Comparison of ENCODE assay signal across 25 mouse cellular contexts in genomic region chr9:110947900-110948299, GRCm38 (mm10). TPM values are rescaled to one million over a fixed set of nuclear protein-coding genes. Genes with fewer than 3 reads are reported as not detected.
DNase-seq lines count a peak whose midpoint lies in the region; ATAC-seq lines count a peak whose summit lies in the region.
"Had no signal": no experiment of that assay in that cellular context is flagged by ENCODE, and none has a peak within 500 bp of the region (broad histone marks: within the 10 kb centered on the region; RNA-seq: fewer than 3 reads in every experiment).

No protein-coding gene starts in this region.

- H3K9me3 ChIP-seq in forebrain, embryonic 10.5 days, result no peaks in the 10 kb centered on the region
- H3K9me3 ChIP-seq in forebrain, embryonic 14.5 days (replicated peaks; ENCODE audit: control insufficient read depth, low read length), result no peaks in the 10 kb centered on the region
- H3K9me3 ChIP-seq in midbrain, embryonic 11.5 days (ENCODE audit: control insufficient read depth, low read length), result no peaks in the 10 kb centered on the region
- no peaks in the 10 kb centered on the region for H3K9me3 ChIP-seq in midbrain, embryonic 16.5 days (replicated peaks; ENCODE audit: control insufficient read depth, low read length, poor library complexity, severe bottlenecking)
- H3K9me3 ChIP-seq: embryonic facial prominence, embryonic 13.5 days; G1E; heart, embryonic 12.5 days; hindbrain, embryonic 10.5 days; intestine, embryonic 15.5 days had no signal

- no peak overlapping the region for H3K9ac ChIP-seq in forebrain, embryonic 14.5 days (ENCODE audit: low read length)
- H3K9ac ChIP-seq in midbrain, embryonic 11.5 days (ENCODE audit: low read length), result no peak overlapping the region
- H3K9ac ChIP-seq in midbrain, embryonic 16.5 days (ENCODE audit: low read depth, low read length), result no peak overlapping the region
- H3K9ac ChIP-seq: embryonic facial prominence, embryonic 13.5 days; heart, embryonic 12.5 days; hindbrain, embryonic 14.5 days; intestine, embryonic 15.5 days had no signal

- ATAC-seq in forebrain, embryonic 14.5 days, result no peak
- no peak for ATAC-seq in midbrain, embryonic 11.5 days (ENCODE audit: low FRiP score)
- no peak for ATAC-seq in midbrain, embryonic 16.5 days
- ATAC-seq: CD4-positive, CD25-positive, alpha-beta regulatory T cell, adult 4 months; forebrain, embryonic 16.5 days; intestine, embryonic 15.5 days had no signal

- no peak overlapping the region for H3K4me2 ChIP-seq in forebrain, embryonic 14.5 days (ENCODE audit: low read length)
- H3K4me2 ChIP-seq in midbrain, embryonic 11.5 days, result no peak overlapping the region
- no peak overlapping the region for H3K4me2 ChIP-seq in midbrain, embryonic 16.5 days (ENCODE audit: low read length)
- H3K4me2 ChIP-seq: embryonic facial prominence, embryonic 13.5 days; heart, embryonic 12.5 days; hindbrain, embryonic 14.5 days; intestine, embryonic 15.5 days had no signal

- H3K4me3 ChIP-seq in forebrain, embryonic 10.5 days, result no peak overlapping the region
- H3K4me3 ChIP-seq in forebrain, embryonic 14.5 days (ENCODE audit: low read depth, low read length), result no peak overlapping the region
- H3K4me3 ChIP-seq in midbrain, embryonic 11.5 days (ENCODE audit: low read depth, low read length), result no peak overlapping the region
- H3K4me3 ChIP-seq in midbrain, embryonic 16.5 days (ENCODE audit: low read depth, low read length), result no peak overlapping the region
- H3K4me3 ChIP-seq: embryonic facial prominence, embryonic 13.5 days; heart, embryonic 12.5 days; intestine, embryonic 15.5 days had no signal

- peaks cover 93% of the 10 kb centered on the region for H3K27me3 ChIP-seq in forebrain, embryonic 10.5 days (ENCODE audit: poor library complexity, severe bottlenecking)
- peaks cover 16% of the 10 kb centered on the region; the same call in 1 of the 2 replicates for H3K27me3 ChIP-seq in forebrain, embryonic 14.5 days (replicated peaks; ENCODE audit: control insufficient read depth, insufficient read depth, low read length)
- H3K27me3 ChIP-seq in midbrain, embryonic 11.5 days (ENCODE audit: control insufficient read depth, insufficient read depth, low read length), result peaks cover 36% of the 10 kb centered on the region
- H3K27me3 ChIP-seq in midbrain, embryonic 16.5 days (ENCODE audit: control insufficient read depth, insufficient read depth, low read depth, low read length), result peaks cover 2% of the 10 kb centered on the region; the same call in 1 of the 2 replicates

- no peaks in the 10 kb centered on the region for H3K36me3 ChIP-seq in forebrain, embryonic 10.5 days (replicated peaks)
- H3K36me3 ChIP-seq in forebrain, embryonic 14.5 days (ENCODE audit: control insufficient read depth, insufficient read depth, low read length), result no peaks in the 10 kb centered on the region
- no peaks in the 10 kb centered on the region for H3K36me3 ChIP-seq in midbrain, embryonic 11.5 days (ENCODE audit: control insufficient read depth, insufficient read depth, low read length)
- H3K36me3 ChIP-seq in midbrain, embryonic 16.5 days (ENCODE audit: control insufficient read depth, insufficient read depth, low read length), result no peaks in the 10 kb centered on the region
- H3K36me3 ChIP-seq: embryonic facial prominence, embryonic 13.5 days; G1E; heart, embryonic 12.5 days; hindbrain, embryonic 10.5 days; intestine, embryonic 15.5 days had no signal

- DNase-seq in forebrain, embryonic 10.5 days (ENCODE audit: extremely low spot score, low spot score), result no peak
- DNase-seq in forebrain, embryonic 14.5 days (ENCODE audit: low spot score), result no peak
- DNase-seq in midbrain, embryonic 11.5 days (ENCODE audit: low spot score, missing footprints), result peak; percentile 85
- DNase-seq in R1 (ENCODE audit: low read depth, low spot score), result peak; percentile 95
- no peak for DNase-seq in kidney, adult 18-20 months
- DNase-seq in right cerebral cortex, postnatal 4 days, result no peak
- DNase-seq: adrenal gland, adult 2 months; adrenal gland, postnatal 25 days; B cell, adult 2 months; cerebellum, adult 18-20 months; cerebellum, adult 9-11 months; cerebellum, postnatal 36 days; gastrocnemius, postnatal 10 days; heart, adult 18-20 months had no signal

- WGBS in forebrain, embryonic 10.5 days, result 12% methylated on average over 6 of the region's 6 CpGs
- 19% methylated on average over 6 of the region's 6 CpGs for WGBS in forebrain, embryonic 14.5 days
- 9% methylated on average over 6 of the region's 6 CpGs for WGBS in midbrain, embryonic 11.5 days
- WGBS in midbrain, embryonic 16.5 days, result 32% methylated on average over 6 of the region's 6 CpGs

- H3K4me1 ChIP-seq in forebrain, embryonic 10.5 days, result peaks cover 37% of the 10 kb centered on the region
- 0 out of 2 replicates have a peak, but pooled peaks cover 6% of the 10 kb centered on the region for H3K4me1 ChIP-seq in forebrain, embryonic 14.5 days (ENCODE audit: control insufficient read depth, insufficient read depth, low read length)
- H3K4me1 ChIP-seq in midbrain, embryonic 11.5 days (ENCODE audit: control insufficient read depth, insufficient read depth, low read length), result peaks cover 19% of the 10 kb centered on the region
- H3K4me1 ChIP-seq in midbrain, embryonic 16.5 days (ENCODE audit: control insufficient read depth, insufficient read depth, low read length), result peaks cover 2% of the 10 kb centered on the region
- H3K4me1 ChIP-seq: intestine, embryonic 15.5 days had no signal

- H3K27ac ChIP-seq in forebrain, embryonic 10.5 days, result 0 out of 2 replicates have a peak overlapping the region, but pooled peaks have one; percentile 72
- H3K27ac ChIP-seq in forebrain, embryonic 14.5 days (ENCODE audit: low read depth, low read length), result no peak overlapping the region
- no peak overlapping the region for H3K27ac ChIP-seq in midbrain, embryonic 11.5 days (ENCODE audit: low read depth, low read length)
- no peak overlapping the region for H3K27ac ChIP-seq in midbrain, embryonic 16.5 days (ENCODE audit: low read length)
- H3K27ac ChIP-seq: embryonic facial prominence, embryonic 13.5 days; hindbrain, embryonic 10.5 days; hindbrain, embryonic 14.5 days; intestine, embryonic 15.5 days had no signal

RNA-seq across cellular contexts. Expression of gene Tdgf1, which starts 1.9 kb away (rescaled TPM):
- polyA plus RNA-seq in forebrain, embryonic 10.5 days (2016; fragmentation: Nextera tagmentation; extraction: Ambion mirVana), result 0.34 and 0.61 TPM in 2 replicates
- not detected in 2 replicates for polyA plus RNA-seq in forebrain, embryonic 14.5 days (2014; fragmentation: Nextera tagmentation; extraction: Ambion mirVana)
- not detected in 2 replicates for polyA plus RNA-seq in midbrain, embryonic 11.5 days (2014; fragmentation: Nextera tagmentation; extraction: Ambion mirVana)
- not detected in 2 replicates for polyA plus RNA-seq in midbrain, embryonic 16.5 days (2015; fragmentation: Nextera tagmentation; extraction: Ambion mirVana)
- polyA plus RNA-seq: adrenal gland, adult 2 months; forebrain, embryonic 16.5 days; G1E; heart, embryonic 12.5 days; heart, embryonic 16.5 days; hindbrain, embryonic 10.5 days; intestine, embryonic 15.5 days had no signal

RNA-seq across cellular contexts. Expression of gene Lrrc2, which starts 3.4 kb away (rescaled TPM):
- 0.09 TPM in 1 of 2 replicates, not detected in the other for polyA plus RNA-seq in forebrain, embryonic 10.5 days (2016; fragmentation: Nextera tagmentation; extraction: Ambion mirVana)
- 0.33 and 0.37 TPM in 2 replicates for polyA plus RNA-seq in forebrain, embryonic 14.5 days (2014; fragmentation: Nextera tagmentation; extraction: Ambion mirVana)
- polyA plus RNA-seq in midbrain, embryonic 11.5 days (2014; fragmentation: Nextera tagmentation; extraction: Ambion mirVana), result 0.04 TPM in 1 of 2 replicates, not detected in the other
- polyA plus RNA-seq in midbrain, embryonic 16.5 days (2015; fragmentation: Nextera tagmentation; extraction: Ambion mirVana), result 0.29 and 1.2 TPM in 2 replicates
- polyA plus RNA-seq: G1E had no signal

RNA-seq across cellular contexts. Expression of gene Fam240a, which starts 31.2 kb away (rescaled TPM):
- polyA plus RNA-seq in forebrain, embryonic 10.5 days (2016; fragmentation: Nextera tagmentation; extraction: Ambion mirVana), result not detected in 2 replicates
- not detected in 2 replicates for polyA plus RNA-seq in forebrain, embryonic 14.5 days (2014; fragmentation: Nextera tagmentation; extraction: Ambion mirVana)
- polyA plus RNA-seq in midbrain, embryonic 11.5 days (2014; fragmentation: Nextera tagmentation; extraction: Ambion mirVana), result not detected in 2 replicates
- not detected in 2 replicates for polyA plus RNA-seq in midbrain, embryonic 16.5 days (2015; fragmentation: Nextera tagmentation; extraction: Ambion mirVana)
- polyA plus RNA-seq: adrenal gland, adult 2 months; embryonic facial prominence, embryonic 13.5 days; forebrain, embryonic 16.5 days; frontal cortex, adult 2 months; G1E; heart, embryonic 12.5 days; heart, embryonic 16.5 days; hindbrain, embryonic 10.5 days; hindbrain, embryonic 14.5 days; intestine, embryonic 15.5 days had no signal

RNA-seq across cellular contexts. Expression of gene Rtp3, which starts 42.5 kb away (rescaled TPM):
- 0.27 TPM in 1 of 2 replicates, not detected in the other for polyA plus RNA-seq in forebrain, embryonic 10.5 days (2016; fragmentation: Nextera tagmentation; extraction: Ambion mirVana)
- polyA plus RNA-seq in forebrain, embryonic 14.5 days (2014; fragmentation: Nextera tagmentation; extraction: Ambion mirVana), result not detected in 2 replicates
- 0.11 TPM in 2 replicates for polyA plus RNA-seq in midbrain, embryonic 11.5 days (2014; fragmentation: Nextera tagmentation; extraction: Ambion mirVana)
- polyA plus RNA-seq in midbrain, embryonic 16.5 days (2015; fragmentation: Nextera tagmentation; extraction: Ambion mirVana), result 0.20 TPM in 1 of 2 replicates, not detected in the other
- polyA plus RNA-seq: CD4-positive, CD25-positive, alpha-beta regulatory T cell, adult 4 months; forebrain, embryonic 16.5 days; G1E; hindbrain, embryonic 10.5 days; hindbrain, embryonic 14.5 days had no signal

Comparison
In these comparisons a context has a peak if more than half of its experiments do, and no peak if none do; other contexts are left out.
1. DNase-seq: peak in midbrain, embryonic 11.5 days (single experiment) and R1 (single experiment); none in forebrain, embryonic 10.5 days (single experiment), forebrain, embryonic 14.5 days (single experiment), kidney, adult 18-20 months (single experiment) and right cerebral cortex, postnatal 4 days (single experiment).